In the genomic region with DNA sequence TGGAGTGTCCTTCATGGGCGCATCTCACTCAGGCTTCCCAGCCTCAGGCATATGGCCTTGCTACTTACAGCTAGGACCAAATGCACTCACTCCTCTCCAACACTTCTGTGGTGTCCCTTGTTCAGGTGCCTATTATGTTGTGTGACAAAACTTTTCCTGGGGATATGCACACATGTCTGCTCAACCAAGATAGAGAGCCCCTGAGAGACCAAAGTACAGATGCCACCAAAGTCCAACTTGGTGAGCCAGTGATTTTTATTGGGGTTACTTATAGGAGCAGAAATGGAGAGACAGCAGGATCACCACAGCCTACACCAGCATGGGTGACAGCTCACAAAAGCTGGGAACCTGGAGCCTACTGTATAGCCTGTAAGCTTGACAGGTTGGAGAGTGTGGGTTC, we compare ENCODE assay signal across 33 mouse cellular contexts.
"Had no signal": no experiment of that assay in that cellular context is flagged by ENCODE, and none has a peak within 500 bp of the region (broad histone marks: within the 10 kb centered on the region; RNA-seq: fewer than 3 reads in every experiment).

No protein-coding gene starts in this region.

- H3K9me3 ChIP-seq: heart, embryonic 10.5 days; heart, embryonic 12.5 days; heart, embryonic 13.5 days; heart, embryonic 15.5 days; hindbrain, embryonic 10.5 days; hindbrain, embryonic 12.5 days; hindbrain, embryonic 13.5 days; hindbrain, embryonic 15.5 days; kidney, embryonic 15.5 days had no signal

- ATAC-seq: hindbrain, embryonic 16.5 days; hindbrain, postnatal 0 days; inflammation-experienced regulatory T-cells, adult 6 months had no signal

- H3K4me3 ChIP-seq: heart, embryonic 10.5 days; heart, embryonic 12.5 days; heart, embryonic 13.5 days; heart, embryonic 15.5 days; hindbrain, embryonic 10.5 days; hindbrain, embryonic 12.5 days; hindbrain, embryonic 13.5 days; hindbrain, embryonic 15.5 days; kidney, embryonic 15.5 days; layer of hippocampus, adult 2 months; left cerebral cortex, adult 2 months had no signal

- DNase-seq: heart, postnatal 10 days; heart, postnatal 14 days; heart, postnatal 36 days; heart, postnatal 4 days; kidney, adult 11 months; kidney, adult 18-20 months; kidney, adult 2 months; kidney, adult 8-10 months; kidney, adult 9 months; kidney, postnatal 10 days; kidney, postnatal 14 days; kidney, postnatal 25 days; kidney, postnatal 36 days; kidney, postnatal 4 days; layer of hippocampus, adult 9-11 months; layer of hippocampus, postnatal 36 days had no signal

- H3K36me3 ChIP-seq: heart, embryonic 10.5 days; heart, embryonic 12.5 days; heart, embryonic 13.5 days; heart, embryonic 15.5 days; hindbrain, embryonic 10.5 days; hindbrain, embryonic 12.5 days; hindbrain, embryonic 15.5 days; kidney, embryonic 15.5 days had no signal

- H3K4me2 ChIP-seq: heart, embryonic 11.5 days; heart, embryonic 12.5 days; heart, embryonic 13.5 days; heart, embryonic 15.5 days; hindbrain, embryonic 12.5 days; hindbrain, embryonic 13.5 days; hindbrain, embryonic 14.5 days; hindbrain, embryonic 15.5 days; kidney, embryonic 15.5 days had no signal

- H3K27me3 ChIP-seq: heart, embryonic 12.5 days; heart, embryonic 13.5 days; heart, embryonic 15.5 days; hindbrain, embryonic 12.5 days; hindbrain, embryonic 13.5 days; hindbrain, embryonic 15.5 days; kidney, embryonic 15.5 days had no signal

- H3K9ac ChIP-seq: heart, embryonic 12.5 days; heart, embryonic 13.5 days; heart, embryonic 15.5 days; hindbrain, embryonic 12.5 days; hindbrain, embryonic 13.5 days; hindbrain, embryonic 14.5 days; hindbrain, embryonic 15.5 days; kidney, embryonic 15.5 days had no signal

- H3K4me1 ChIP-seq: heart, embryonic 10.5 days; heart, embryonic 12.5 days; heart, embryonic 13.5 days; heart, embryonic 15.5 days; hindbrain, embryonic 10.5 days; hindbrain, embryonic 12.5 days; hindbrain, embryonic 13.5 days; hindbrain, embryonic 15.5 days; kidney, embryonic 15.5 days had no signal

- H3K27ac ChIP-seq: heart, embryonic 10.5 days; heart, embryonic 13.5 days; heart, embryonic 15.5 days; hindbrain, embryonic 10.5 days; hindbrain, embryonic 12.5 days; hindbrain, embryonic 13.5 days; hindbrain, embryonic 14.5 days; hindbrain, embryonic 15.5 days; hindbrain, postnatal 0 days; kidney, embryonic 15.5 days; kidney, postnatal 0 days; layer of hippocampus, adult 2 months; left cerebral cortex, adult 2 months had no signal
